ENCODE assay signal across 17 mouse cellular contexts in the genomic region with DNA sequence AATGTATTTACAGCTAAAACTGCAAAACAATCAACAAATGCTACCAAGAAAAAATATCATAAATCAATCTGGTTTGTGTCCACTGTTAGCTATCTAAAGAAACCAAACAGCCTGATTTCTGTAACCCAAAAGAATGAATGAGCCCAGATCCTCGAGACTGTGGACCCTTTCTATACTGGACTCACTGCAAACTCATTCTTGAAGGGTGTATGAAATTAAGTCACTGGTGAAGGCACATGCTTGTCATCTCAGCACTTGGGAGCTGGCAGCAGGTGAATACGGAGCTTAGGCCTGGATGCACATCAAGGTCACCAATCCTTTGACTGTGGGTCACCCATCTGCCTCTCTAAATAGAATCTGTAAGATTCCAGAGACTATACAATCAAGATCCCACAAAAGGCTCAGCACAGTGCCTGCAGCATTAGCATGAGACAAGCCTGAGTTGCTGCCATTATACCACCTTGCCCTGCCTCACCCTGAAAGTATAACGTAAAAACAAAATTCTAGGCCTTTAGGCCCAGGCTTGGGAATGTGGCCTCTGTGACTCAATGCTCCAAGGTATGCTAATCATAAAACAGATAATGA.
"Had no signal": no experiment of that assay in that cellular context is flagged by ENCODE, and none has a peak within 500 bp of the region (broad histone marks: within the 10 kb centered on the region; RNA-seq: fewer than 3 reads in every experiment).

No protein-coding gene starts in this region.

- H3K4me1 ChIP-seq: liver, embryonic 15.5 days; lung, embryonic 15.5 days; megakaryocyte, embryonic 14.5 days; neural tube, embryonic 12.5 days; stomach, embryonic 15.5 days had no signal

- H3K9me3 ChIP-seq: liver, embryonic 15.5 days; lung, embryonic 15.5 days; midbrain, embryonic 13.5 days; midbrain, embryonic 15.5 days; neural tube, embryonic 12.5 days; stomach, embryonic 15.5 days had no signal

- H3K9ac ChIP-seq: liver, embryonic 15.5 days; liver, postnatal 0 days; lung, embryonic 15.5 days; midbrain, embryonic 13.5 days; midbrain, embryonic 15.5 days; neural tube, embryonic 12.5 days; stomach, embryonic 15.5 days had no signal

- H3K27me3 ChIP-seq: liver, embryonic 15.5 days; lung, embryonic 15.5 days; megakaryocyte, embryonic 14.5 days; midbrain, embryonic 13.5 days; midbrain, embryonic 15.5 days; neural tube, embryonic 12.5 days; stomach, embryonic 15.5 days had no signal

- H3K4me3 ChIP-seq: liver, embryonic 15.5 days; lung, embryonic 15.5 days; midbrain, embryonic 13.5 days; midbrain, embryonic 15.5 days; neural tube, embryonic 12.5 days; stomach, embryonic 15.5 days had no signal

- H3K36me3 ChIP-seq: liver, embryonic 15.5 days; lung, embryonic 15.5 days; midbrain, embryonic 13.5 days; midbrain, embryonic 15.5 days; neural tube, embryonic 12.5 days; stomach, embryonic 15.5 days had no signal

- H3K27ac ChIP-seq: liver, embryonic 15.5 days; lung, embryonic 15.5 days; macrophage; midbrain, embryonic 13.5 days; midbrain, embryonic 15.5 days; neural tube, embryonic 12.5 days; stomach, embryonic 15.5 days; stomach, postnatal 0 days had no signal

- ATAC-seq: liver, postnatal 0 days; lung, postnatal 0 days; midbrain, embryonic 13.5 days; midbrain, embryonic 15.5 days had no signal

- H3K4me2 ChIP-seq: liver, embryonic 15.5 days; lung, embryonic 15.5 days; midbrain, embryonic 13.5 days; midbrain, embryonic 15.5 days; neural tube, embryonic 12.5 days; stomach, embryonic 15.5 days had no signal

- DNase-seq: liver, postnatal 0 days; lung, adult 2 months; lung, postnatal 14 days; lung, postnatal 36 days; right cerebral cortex, postnatal 14 days; thymus, postnatal 14 days; thymus, postnatal 36 days had no signal
